Mouse (Mus musculus) kidney, postnatal 0 days (tissue): ENCODE measurements at regions not wholly inside any gene's neighbourhood (a gene's known extent, or its start where the extent isn't known, plus 50 kb on each side); places are given as distances from the start of the nearest gene placed in this dataset.
"Not testable (repeated sequence)": the region's sequence is repeated elsewhere in the genome, so short reads cannot be mapped to it uniquely, and the experiment has no call there.

Experiments
- ATAC-seq: fragments of 200-750 bp; cut with Nextera tagmentation; replicated peaks from 2 replicates; pipeline ENCODE4 v1.8.0; 2017; ENCODE audit warnings: low read depth, moderate number of reproducible peaks, moderate TSS enrichment, moderate library complexity; ENCODE audit not compliant: low FRiP score
- DNase-seq: peaks from one replicate; pipeline ENCODE4 v3.0.0-alpha.2; 2016; ENCODE audit warnings: low spot score
- H3K27ac ChIP-seq: fragments of 300-500 bp; sonication (generic); 2 replicates; pipeline ENCODE4 v1.5.1; 2014; ENCODE audit warnings: mild to moderate bottlenecking
- H3K27me3 ChIP-seq: fragments of 300-500 bp; sonication (generic); 2 replicates; pipeline ENCODE4 v1.6.1; 2014; ENCODE audit warnings: low read length, mixed read lengths; ENCODE audit not compliant: insufficient read depth
- H3K36me3 ChIP-seq: fragments of 300-500 bp; sonication (generic); 2 replicates; pipeline ENCODE4 v1.6.1; 2014; ENCODE audit warnings: low read length, mixed read lengths; ENCODE audit not compliant: insufficient read depth
- H3K4me1 ChIP-seq: fragments of 300-500 bp; sonication (generic); replicated peaks from 2 replicates; pipeline ENCODE4 v1.6.1; 2014; ENCODE audit warnings: antibody characterized with exemption, low read length, mixed read lengths; ENCODE audit not compliant: insufficient read depth
- H3K4me2 ChIP-seq: fragments of 300-500 bp; sonication (generic); 2 replicates; pipeline ENCODE4 v1.6.1; 2014; ENCODE audit warnings: mild to moderate bottlenecking, low read length, moderate library complexity, mixed read lengths
- H3K4me3 ChIP-seq: fragments of 300-500 bp; sonication (generic); replicated peaks from 2 replicates; pipeline ENCODE4 v1.5.1; 2014; ENCODE audit warnings: low read depth, low read length
- H3K9ac ChIP-seq: fragments of 300-500 bp; sonication (generic); 2 replicates; pipeline ENCODE4 v1.6.1; 2014; ENCODE audit warnings: low read depth, low read length
- H3K9me3 ChIP-seq: fragments of 300-500 bp; sonication (generic); replicated peaks from 2 replicates; pipeline ENCODE4 v1.6.1; 2016; ENCODE audit warnings: low read length, inconsistent platforms, mixed read lengths
- CTCF ChIP-seq: IDR thresholded peaks from 2 replicates; pipeline ENCODE4 v1.5.1; 2016; ENCODE audit warnings: antibody characterized with exemption, low read depth, mild to moderate bottlenecking, moderate library complexity
- WGBS: fragments of 180-500 bp; shearing (Covaris S2); extraction: QIAGEN DNeasy Blood & Tissue Kit; methylation state at CpG from one replicate; pipeline ENCODE4 v1.1.7; 2014; 5-methylcytosine and 5-hydroxymethylcytosine counted together

- H3K4me2 ChIP-seq, H3K9me3 ChIP-seq, ATAC-seq, H3K36me3 ChIP-seq, DNase-seq, H3K27ac ChIP-seq, H3K9ac ChIP-seq, H3K27me3 ChIP-seq, H3K4me3 ChIP-seq, H3K4me1 ChIP-seq: not testable (repeated sequence)
- WGBS = 94% methylated on average over 15 of the region's 15 CpGs
Observed at GRCm38 (mm10) chr15:53984006-53984405, 99.3 kb downstream of the Gm7489 start.

GRCm38 (mm10) chr15:53989888-53990287, 105.2 kb downstream of the Gm7489 start:
- Histone ChIP-seq H3K4me3 (no peak overlapping the region), H3K4me1 (no peaks in the 10 kb centered on the region), H3K27me3 (no peaks in the 10 kb centered on the region), H3K4me2 (no peak overlapping the region), H3K9me3 (no peaks in the 10 kb centered on the region), H3K27ac (no peak overlapping the region), H3K9ac (no peak overlapping the region), H3K36me3 (no peaks in the 10 kb centered on the region)
- no peak for ATAC-seq
- 80% methylated on average over 2 of the region's 2 CpGs for WGBS
- no peak for DNase-seq
- TF ChIP-seq CTCF = no peak

DNA sequence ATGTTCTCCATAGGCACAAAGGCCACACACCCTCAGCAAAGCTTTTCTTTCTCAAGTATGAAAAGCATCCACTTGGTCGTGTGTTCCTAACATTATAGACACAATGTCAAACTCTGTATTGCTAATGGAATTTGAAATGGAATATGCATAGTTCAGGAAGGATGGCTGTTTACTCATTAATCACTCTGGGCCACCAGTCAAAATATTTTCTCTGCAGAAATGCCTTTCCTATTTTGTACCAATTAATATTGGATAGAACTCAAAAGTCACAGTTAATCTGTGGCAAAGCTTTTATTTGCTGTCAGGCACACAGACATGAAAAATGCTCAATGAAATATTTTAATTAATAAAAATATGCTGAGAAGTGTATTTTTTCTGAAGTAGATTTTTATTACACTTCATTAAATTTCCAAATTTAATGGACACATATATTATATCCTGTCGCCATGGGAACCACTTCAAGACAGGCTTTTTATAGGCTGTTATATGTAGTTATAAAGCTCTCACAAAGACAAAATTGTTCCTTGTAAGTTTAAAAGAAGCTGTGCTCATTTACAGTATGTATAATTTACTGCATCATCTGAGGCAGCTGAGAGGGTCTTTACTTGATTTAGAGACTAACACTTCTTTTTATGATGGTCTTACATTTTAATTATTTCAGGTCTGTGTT, 110.6 kb downstream of the Gm7489 start:
- Histone ChIP-seq H3K9ac (no peak overlapping the region), H3K36me3 (no peaks in the 10 kb centered on the region), H3K4me3 (no peak overlapping the region), H3K4me2 (no peak overlapping the region), H3K9me3 (no peaks in the 10 kb centered on the region), H3K4me1 (no peaks in the 10 kb centered on the region), H3K27ac (no peak overlapping the region), H3K27me3 (no peaks in the 10 kb centered on the region)
- TF ChIP-seq CTCF = no peak
- ATAC-seq = no peak
- 58% methylated on average over 2 of the region's 2 CpGs for WGBS
- DNase-seq = peak; percentile 42

DNA sequence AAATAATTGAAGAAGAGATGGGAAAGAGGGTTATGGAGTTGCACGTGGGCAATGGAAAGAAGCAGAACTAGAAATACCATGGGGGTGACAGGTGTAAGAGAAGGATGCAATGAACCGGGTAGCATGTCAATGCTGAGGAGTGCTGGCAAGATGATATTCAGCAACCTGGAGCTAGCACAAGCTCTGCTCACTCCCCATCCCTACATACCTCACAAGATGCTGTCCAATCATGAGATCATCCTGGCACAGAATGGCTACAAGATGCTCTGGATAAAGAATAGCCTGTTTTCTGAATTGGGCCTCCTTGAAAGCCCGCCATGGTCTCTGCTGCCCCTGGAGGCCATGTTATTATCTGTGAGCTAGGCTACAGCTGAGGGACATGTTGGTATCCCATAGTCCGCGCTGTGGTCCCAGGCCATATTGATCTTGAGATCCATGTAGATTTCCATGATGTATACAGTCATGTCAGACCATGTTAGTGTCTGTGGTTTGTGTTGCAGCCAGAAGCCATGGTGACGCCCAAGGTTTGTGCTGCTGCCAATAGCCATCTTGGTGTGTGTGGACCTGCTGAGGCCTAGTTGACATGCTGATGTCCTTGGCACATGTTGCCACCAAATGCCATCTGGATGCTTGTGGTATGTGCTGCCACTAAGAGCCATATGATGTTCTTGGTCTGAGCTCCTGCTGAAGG, 114.0 kb downstream of the Gm7489 start:
- 93% methylated on average over 6 of the region's 6 CpGs for WGBS
- no peaks in the 10 kb centered on the region for H3K9me3 ChIP-seq
- no peak for TF ChIP-seq CTCF
- ATAC-seq (no peak), DNase-seq (no peak)
- no peak overlapping the region for H3K4me2 ChIP-seq
- H3K36me3 ChIP-seq = no peaks in the 10 kb centered on the region
- no peak overlapping the region for H3K9ac ChIP-seq
- no peak overlapping the region for H3K4me3 ChIP-seq
- H3K27ac ChIP-seq = no peak overlapping the region
- H3K27me3 ChIP-seq = no peaks in the 10 kb centered on the region
- no peaks in the 10 kb centered on the region for H3K4me1 ChIP-seq

GRCm38 (mm10) chr15:54033756-54034155, 149.1 kb downstream of the Gm7489 start:
- DNase-seq (no peak), ATAC-seq (no peak)
- Histone ChIP-seq H3K27ac (no peak overlapping the region), H3K9me3 (no peaks in the 10 kb centered on the region), H3K27me3 (no peaks in the 10 kb centered on the region), H3K36me3 (no peaks in the 10 kb centered on the region), H3K4me3 (no peak overlapping the region), H3K4me2 (no peak overlapping the region), H3K9ac (no peak overlapping the region), H3K4me1 (no peaks in the 10 kb centered on the region)
- no peak for TF ChIP-seq CTCF
- 78% methylated on average over 5 of the region's 5 CpGs for whole genome bisulfite sequencing

DNA sequence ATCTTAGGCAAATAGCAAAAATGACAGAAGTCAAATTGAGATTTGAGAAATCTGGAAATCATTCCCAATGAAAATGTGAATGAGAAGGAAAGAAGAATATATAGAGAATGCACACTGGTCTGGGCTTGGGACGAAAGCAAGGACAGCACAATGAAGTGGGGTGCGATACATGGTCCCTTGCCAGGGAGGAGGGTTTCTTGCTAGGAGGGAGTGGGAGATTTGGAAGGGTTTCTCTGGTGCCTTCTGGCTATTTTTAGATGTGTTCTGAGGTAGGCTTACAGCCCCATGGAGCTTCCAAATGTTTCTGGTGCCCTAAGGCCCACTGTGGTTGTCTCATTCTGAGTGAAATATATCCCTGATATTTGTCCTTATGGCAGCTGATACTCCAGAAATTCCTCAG, 166.0 kb downstream of the Gm7489 start:
- Histone ChIP-seq H3K4me2 (no peak overlapping the region), H3K36me3 (no peaks in the 10 kb centered on the region), H3K9ac (no peak overlapping the region), H3K27me3 (no peaks in the 10 kb centered on the region), H3K9me3 (no peaks in the 10 kb centered on the region), H3K27ac (no peak overlapping the region), H3K4me3 (no peak overlapping the region), H3K4me1 (no peaks in the 10 kb centered on the region)
- no peak for DNase-seq
- WGBS = 91% methylated on average over 2 of the region's 2 CpGs
- ATAC-seq = no peak
- TF ChIP-seq CTCF = no peak
